Mouse (Mus musculus) lung, adult 2 months (tissue): ENCODE results near the gene Cfap97d2.

ENCODE experiments used
- CTCF ChIP-seq: fragments of 200-500 bp; IDR thresholded peaks from 2 replicates; pipeline ENCODE4 v1.5.1; 2011; ENCODE audit warnings: mild to moderate bottlenecking, low read length, control low read depth; ENCODE audit not compliant: insufficient read depth
- POLR2A ChIP-seq: fragments of 200-500 bp; IDR thresholded peaks from 2 replicates; pipeline ENCODE4 v1.6.1; 2011; ENCODE audit warnings: low read depth, mild to moderate bottlenecking, control low read depth, low read length, borderline replicate concordance; ENCODE audit errors: extremely low read depth

DNA sequence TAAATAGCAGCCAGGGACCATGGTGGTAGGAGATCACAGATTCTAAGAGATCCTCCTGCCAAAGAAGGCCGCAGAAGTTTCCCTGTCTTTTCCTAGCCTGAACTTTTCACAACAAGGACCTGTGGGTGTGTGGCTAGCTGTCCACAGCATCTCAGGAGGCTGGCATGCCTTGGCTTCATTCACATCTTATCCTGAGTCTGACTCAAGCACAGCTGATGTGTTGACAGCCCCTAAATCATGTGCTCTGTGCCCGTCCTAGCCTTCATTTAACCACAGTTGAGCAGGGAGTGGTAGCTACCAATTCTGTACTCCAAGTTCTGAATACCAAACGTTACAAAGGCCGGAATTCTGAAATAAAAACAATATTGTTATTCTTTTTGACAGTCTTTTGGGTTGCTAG, 1.4 kb upstream of the Cfap97d2 start:
- TF ChIP-seq POLR2A (no peak), CTCF (no peak)
